Mouse (Mus musculus): Measurements from ENCODE around the gene Ghsr. TPM values are rescaled to one million over a fixed set of nuclear protein-coding genes. Genes with fewer than 3 reads are reported as not detected.

The Ghsr gene
- total RNA-seq, 1 experiment, result 0.13 TPM

DNA sequence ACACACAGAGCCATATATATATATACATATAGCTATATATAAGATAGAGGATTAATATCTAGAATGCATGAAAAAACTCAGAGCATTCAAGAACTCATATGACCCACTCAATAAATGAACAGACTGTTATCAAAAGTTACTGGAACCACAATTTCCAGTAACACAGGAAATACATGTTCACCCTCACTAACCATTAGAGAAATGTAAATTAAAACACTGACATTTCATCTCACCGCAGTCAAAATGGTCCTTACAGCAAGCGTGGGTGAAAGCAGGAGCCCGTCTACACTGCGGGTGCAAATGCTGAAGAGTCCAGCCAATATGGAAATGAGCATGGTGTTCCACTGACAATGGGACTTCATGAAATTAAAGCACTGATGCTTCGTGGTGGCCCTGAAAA, 40.4 kb upstream of the Ghsr start:
- Histone ChIP-seq H3K9ac (ENCODE audit: insufficient read depth, low read depth, low read length, poor library complexity, severe bottlenecking) (no peak overlapping the region), H3K4me3 (ENCODE audit: insufficient read depth in 1 of 2, low read depth in 1 of 2, low read length in 2 of 2, poor library complexity in 1 of 2, severe bottlenecking in 1 of 2) (no peak overlapping the region), H3K36me3 (ENCODE audit: control insufficient read depth, insufficient read depth, low read length, poor library complexity, severe bottlenecking) (no peaks in the 10 kb centered on the region), H3K4me1 (ENCODE audit: control insufficient read depth in 2 of 2, insufficient read depth in 2 of 2, low read length in 2 of 2, poor library complexity in 1 of 2) (no peaks in the 10 kb centered on the region), H3K9me3 (ENCODE audit: control insufficient read depth, insufficient read depth, low read depth, low read length) (no peaks in the 10 kb centered on the region), H3K27ac (ENCODE audit: insufficient read depth, low read depth, low read length, poor library complexity, severe bottlenecking) (no peak overlapping the region)
- in situ Hi-C loops (cut with MboI; ENCODE audit: low sequenced_read_pairs in 2 of 2, unreplicated experiment in 2 of 2), result no loop called here
- TF ChIP-seq ZC3H11A (IDR thresholded peaks at IDR 0.05; ENCODE audit: borderline replicate concordance, low read depth, low read length) (no peak), CHD2 (IDR thresholded peaks at IDR 0.05; ENCODE audit: low read depth, low read length) (no peak), ZNF384 (IDR thresholded peaks at IDR 0.05; ENCODE audit: low read depth, low read length) (no peak), MAFK (IDR thresholded peaks at IDR 0.05; ENCODE audit: insufficient read depth, low read depth, low read length) (no peak), HCFC1 (IDR thresholded peaks at IDR 0.05; ENCODE audit: borderline replicate concordance, insufficient read depth, low read length) (no peak)
- DNase-seq (ENCODE audit: low read depth, low spot score), result no peak

GRCm38 (mm10) chr3:27338437-27338836, 32.7 kb upstream of the Ghsr start:
- H3K36me3 ChIP-seq (ENCODE audit: control insufficient read depth, insufficient read depth, low read length, poor library complexity, severe bottlenecking), result no peaks in the 10 kb centered on the region
- H3K4me3 ChIP-seq (ENCODE audit: insufficient read depth in 1 of 2, low read depth in 1 of 2, low read length in 2 of 2, poor library complexity in 1 of 2, severe bottlenecking in 1 of 2), result no peak overlapping the region
- in situ Hi-C loops (cut with MboI; ENCODE audit: low sequenced_read_pairs in 2 of 2, unreplicated experiment in 2 of 2), result no loop called here
- no peaks in the 10 kb centered on the region for H3K4me1 ChIP-seq (ENCODE audit: control insufficient read depth in 2 of 2, insufficient read depth in 2 of 2, low read length in 2 of 2, poor library complexity in 1 of 2)
- no peak overlapping the region for H3K9ac ChIP-seq (ENCODE audit: insufficient read depth, low read depth, low read length, poor library complexity, severe bottlenecking)
- H3K27ac ChIP-seq (ENCODE audit: insufficient read depth, low read depth, low read length, poor library complexity, severe bottlenecking), result no peak overlapping the region
- TF ChIP-seq MAFK (IDR thresholded peaks at IDR 0.05; ENCODE audit: insufficient read depth, low read depth, low read length), result no peak
- peak; percentile 98 for TF ChIP-seq ZNF384 (IDR thresholded peaks at IDR 0.05; ENCODE audit: low read depth, low read length)
- TF ChIP-seq HCFC1 (IDR thresholded peaks at IDR 0.05; ENCODE audit: borderline replicate concordance, insufficient read depth, low read length), result no peak
- H3K9me3 ChIP-seq (ENCODE audit: control insufficient read depth, insufficient read depth, low read depth, low read length), result no peaks in the 10 kb centered on the region
- DNase-seq (ENCODE audit: low read depth, low spot score), result peak; percentile 29

- Histone ChIP-seq H3K4me3 (ENCODE audit: insufficient read depth in 1 of 2, low read depth in 1 of 2, low read length in 2 of 2, poor library complexity in 1 of 2, severe bottlenecking in 1 of 2) (no peak overlapping the region), H3K36me3 (ENCODE audit: control insufficient read depth, insufficient read depth, low read length, poor library complexity, severe bottlenecking) (no peaks in the 10 kb centered on the region), H3K27ac (ENCODE audit: insufficient read depth, low read depth, low read length, poor library complexity, severe bottlenecking) (no peak overlapping the region), H3K4me1 (ENCODE audit: control insufficient read depth in 2 of 2, insufficient read depth in 2 of 2, low read length in 2 of 2, poor library complexity in 1 of 2) (no peaks in the 10 kb centered on the region), H3K9ac (ENCODE audit: insufficient read depth, low read depth, low read length, poor library complexity, severe bottlenecking) (no peak overlapping the region), H3K9me3 (ENCODE audit: control insufficient read depth, insufficient read depth, low read depth, low read length) (no peaks in the 10 kb centered on the region)
- in situ Hi-C loops (cut with MboI; ENCODE audit: low sequenced_read_pairs in 2 of 2, unreplicated experiment in 2 of 2), result no loop called here
- TF ChIP-seq ZC3H11A (IDR thresholded peaks at IDR 0.05; ENCODE audit: borderline replicate concordance, low read depth, low read length) (no peak), MAFK (IDR thresholded peaks at IDR 0.05; ENCODE audit: insufficient read depth, low read depth, low read length) (no peak)
- DNase-seq (ENCODE audit: low read depth, low spot score), result no peak
Observed at GRCm38 (mm10) chr3:27338887-27339286, 32.3 kb upstream of the Ghsr start.

- H3K9me3 ChIP-seq (ENCODE audit: control insufficient read depth, insufficient read depth, low read depth, low read length), result no peaks in the 10 kb centered on the region
- H3K9ac ChIP-seq (ENCODE audit: insufficient read depth, low read depth, low read length, poor library complexity, severe bottlenecking), result no peak overlapping the region
- no peak overlapping the region for H3K4me3 ChIP-seq (ENCODE audit: insufficient read depth in 1 of 2, low read depth in 1 of 2, low read length in 2 of 2, poor library complexity in 1 of 2, severe bottlenecking in 1 of 2)
- no peak for DNase-seq (ENCODE audit: low read depth, low spot score)
- no peaks in the 10 kb centered on the region for H3K36me3 ChIP-seq (ENCODE audit: control insufficient read depth, insufficient read depth, low read length, poor library complexity, severe bottlenecking)
- H3K4me1 ChIP-seq (ENCODE audit: control insufficient read depth in 2 of 2, insufficient read depth in 2 of 2, low read length in 2 of 2, poor library complexity in 1 of 2), result no peaks in the 10 kb centered on the region
- TF ChIP-seq MAFK (IDR thresholded peaks at IDR 0.05; ENCODE audit: insufficient read depth, low read depth, low read length) (no peak), CHD2 (IDR thresholded peaks at IDR 0.05; ENCODE audit: low read depth, low read length) (no peak), ZC3H11A (IDR thresholded peaks at IDR 0.05; ENCODE audit: borderline replicate concordance, low read depth, low read length) (no peak), ZNF384 (IDR thresholded peaks at IDR 0.05; ENCODE audit: low read depth, low read length) (no peak), HCFC1 (IDR thresholded peaks at IDR 0.05; ENCODE audit: borderline replicate concordance, insufficient read depth, low read length) (no peak)
- in situ Hi-C loops (cut with MboI; ENCODE audit: low sequenced_read_pairs in 2 of 2, unreplicated experiment in 2 of 2), result no loop called here
- no peak overlapping the region for H3K27ac ChIP-seq (ENCODE audit: insufficient read depth, low read depth, low read length, poor library complexity, severe bottlenecking)
Observed at GRCm38 (mm10) chr3:27340757-27341156, 30.4 kb upstream of the Ghsr start.

DNA sequence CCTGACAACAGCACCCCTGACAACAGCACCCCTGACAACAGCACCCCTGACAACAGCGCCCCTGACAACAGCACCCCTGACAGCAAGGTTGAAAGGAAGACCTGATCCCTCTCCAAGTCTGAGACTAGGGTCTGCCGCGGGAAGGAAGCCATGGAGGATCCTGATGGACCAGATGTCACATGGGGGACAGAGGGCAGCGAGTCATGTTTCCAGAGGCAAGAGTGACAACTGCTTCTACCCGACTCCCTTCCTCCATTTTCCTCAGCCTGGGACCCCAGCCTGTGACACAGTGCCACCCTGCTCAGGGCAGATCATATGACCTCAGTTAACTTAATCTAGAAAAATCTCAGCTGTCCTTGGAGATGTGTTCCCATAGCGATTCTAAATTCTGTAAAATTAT, 28.7 kb upstream of the Ghsr start:
- Histone ChIP-seq H3K9me3 (ENCODE audit: control insufficient read depth, insufficient read depth, low read depth, low read length) (no peaks in the 10 kb centered on the region), H3K4me1 (ENCODE audit: control insufficient read depth in 2 of 2, insufficient read depth in 2 of 2, low read length in 2 of 2, poor library complexity in 1 of 2) (no peaks in the 10 kb centered on the region), H3K9ac (ENCODE audit: insufficient read depth, low read depth, low read length, poor library complexity, severe bottlenecking) (no peak overlapping the region), H3K36me3 (ENCODE audit: control insufficient read depth, insufficient read depth, low read length, poor library complexity, severe bottlenecking) (no peaks in the 10 kb centered on the region), H3K27ac (ENCODE audit: insufficient read depth, low read depth, low read length, poor library complexity, severe bottlenecking) (no peak overlapping the region), H3K4me3 (ENCODE audit: insufficient read depth in 1 of 2, low read depth in 1 of 2, low read length in 2 of 2, poor library complexity in 1 of 2, severe bottlenecking in 1 of 2) (no peak overlapping the region)
- TF ChIP-seq MAFK (IDR thresholded peaks at IDR 0.05; ENCODE audit: insufficient read depth, low read depth, low read length) (no peak), ZC3H11A (IDR thresholded peaks at IDR 0.05; ENCODE audit: borderline replicate concordance, low read depth, low read length) (no peak), HCFC1 (IDR thresholded peaks at IDR 0.05; ENCODE audit: borderline replicate concordance, insufficient read depth, low read length) (no peak), CHD2 (IDR thresholded peaks at IDR 0.05; ENCODE audit: low read depth, low read length) (no peak), ZNF384 (IDR thresholded peaks at IDR 0.05; ENCODE audit: low read depth, low read length) (no peak)
- in situ Hi-C loops (cut with MboI; ENCODE audit: low sequenced_read_pairs in 2 of 2, unreplicated experiment in 2 of 2), result no loop called here
- DNase-seq (ENCODE audit: low read depth, low spot score), result no peak

All from ES-E14 (cell line).